In the genomic region with DNA sequence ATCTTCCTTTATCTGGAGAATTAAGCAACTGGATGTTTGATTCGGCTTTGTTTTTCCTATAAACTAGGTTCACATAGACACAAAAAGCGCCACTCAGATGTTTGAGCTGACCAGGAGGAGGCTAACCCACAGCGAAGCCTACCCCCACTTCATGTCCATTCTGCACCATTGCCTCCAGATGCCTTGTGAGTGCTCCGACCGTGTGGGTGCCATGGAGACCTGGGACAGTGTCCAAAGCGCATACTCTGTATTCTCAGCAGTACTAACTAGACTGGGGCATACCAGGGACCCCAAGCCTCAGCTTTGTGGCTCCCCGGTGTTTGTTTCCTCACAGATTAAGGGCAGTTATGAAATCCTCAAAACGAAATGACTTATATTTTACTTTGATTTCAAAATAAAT, we compare ENCODE assay signal across 17 mouse cellular contexts.
DNase-seq lines count a peak whose midpoint lies in the region; ATAC-seq and TF ChIP-seq lines count a peak whose summit lies in the region.
"Had no signal": no experiment of that assay in that cellular context is flagged by ENCODE, and none has a peak within 500 bp of the region (broad histone marks: within the 10 kb centered on the region; RNA-seq: fewer than 3 reads in every experiment).

No protein-coding gene starts in this region.

- no peak overlapping the region for H3K27ac ChIP-seq in forebrain, embryonic 13.5 days
- H3K27ac ChIP-seq in forebrain, embryonic 12.5 days = no peak overlapping the region
- H3K27ac ChIP-seq in layer of hippocampus, adult 2 months = peak overlapping the region; percentile 69
- no peak overlapping the region for H3K27ac ChIP-seq in hindbrain, embryonic 14.5 days
- H3K27ac ChIP-seq in neural tube, embryonic 15.5 days (replicated peaks) = no peak overlapping the region
- H3K27ac ChIP-seq: embryonic facial prominence, embryonic 10.5 days; heart, embryonic 10.5 days; limb, embryonic 10.5 days; lung, embryonic 15.5 days had no signal

- peaks cover 79% of the 10 kb centered on the region for H3K36me3 ChIP-seq in forebrain, embryonic 13.5 days (ENCODE audit: poor library complexity, severe bottlenecking)
- peaks cover 61% of the 10 kb centered on the region for H3K36me3 ChIP-seq in forebrain, embryonic 12.5 days (replicated peaks)
- peaks cover 82% of the 10 kb centered on the region for H3K36me3 ChIP-seq in hindbrain, embryonic 14.5 days (replicated peaks; ENCODE audit: control insufficient read depth, insufficient read depth)
- peaks cover 63% of the 10 kb centered on the region for H3K36me3 ChIP-seq in neural tube, embryonic 15.5 days

- ATAC-seq in forebrain, embryonic 13.5 days = peak; percentile 82
- ATAC-seq in forebrain, embryonic 12.5 days (ENCODE audit: low FRiP score) = no peak
- ATAC-seq in hindbrain, embryonic 14.5 days (ENCODE audit: low FRiP score) = peak; percentile 86
- ATAC-seq in neural tube, embryonic 15.5 days (ENCODE audit: low FRiP score) = peak; percentile 63; the same call in 1 of the 2 replicates

- no peaks in the 10 kb centered on the region for H3K4me1 ChIP-seq in forebrain, embryonic 13.5 days
- H3K4me1 ChIP-seq in forebrain, embryonic 12.5 days = no peaks in the 10 kb centered on the region
- no peaks in the 10 kb centered on the region for H3K4me1 ChIP-seq in hindbrain, embryonic 14.5 days (replicated peaks; ENCODE audit: control insufficient read depth, insufficient read depth, low read length)
- H3K4me1 ChIP-seq in neural tube, embryonic 15.5 days = no peaks in the 10 kb centered on the region
- H3K4me1 ChIP-seq: embryonic facial prominence, embryonic 10.5 days; limb, embryonic 10.5 days had no signal

- H3K4me2 ChIP-seq in forebrain, embryonic 13.5 days = no peak overlapping the region
- no peak overlapping the region for H3K4me2 ChIP-seq in forebrain, embryonic 12.5 days
- no peak overlapping the region for H3K4me2 ChIP-seq in hindbrain, embryonic 14.5 days (replicated peaks)
- H3K4me2 ChIP-seq in neural tube, embryonic 15.5 days = no peak overlapping the region
- H3K4me2 ChIP-seq: liver, embryonic 11.5 days; lung, embryonic 15.5 days had no signal

- no peak for TF ChIP-seq CTCF in layer of hippocampus, adult 2 months (conservative IDR thresholded peaks at IDR 0.05)

- H3K4me3 ChIP-seq in forebrain, embryonic 13.5 days = no peak overlapping the region
- no peak overlapping the region for H3K4me3 ChIP-seq in forebrain, embryonic 12.5 days (replicated peaks)
- no peak overlapping the region for H3K4me3 ChIP-seq in layer of hippocampus, adult 2 months
- H3K4me3 ChIP-seq in hindbrain, embryonic 14.5 days (replicated peaks; ENCODE audit: low read length) = no peak overlapping the region
- H3K4me3 ChIP-seq in neural tube, embryonic 15.5 days (replicated peaks) = no peak overlapping the region
- H3K4me3 ChIP-seq: embryonic facial prominence, embryonic 10.5 days; heart, embryonic 10.5 days; limb, embryonic 10.5 days; lung, embryonic 15.5 days had no signal

- H3K9me3 ChIP-seq in forebrain, embryonic 13.5 days (replicated peaks) = no peaks in the 10 kb centered on the region
- H3K9me3 ChIP-seq in forebrain, embryonic 12.5 days = no peaks in the 10 kb centered on the region
- no peaks in the 10 kb centered on the region for H3K9me3 ChIP-seq in hindbrain, embryonic 14.5 days (ENCODE audit: control insufficient read depth, low read length)
- H3K9me3 ChIP-seq in neural tube, embryonic 15.5 days (replicated peaks) = no peaks in the 10 kb centered on the region
- H3K9me3 ChIP-seq: embryonic facial prominence, embryonic 10.5 days; heart, embryonic 10.5 days; limb, embryonic 10.5 days; lung, embryonic 15.5 days had no signal

- 78% methylated on average over 8 of the region's 8 CpGs for WGBS in forebrain, embryonic 13.5 days
- WGBS in forebrain, embryonic 12.5 days = 89% methylated on average over 8 of the region's 8 CpGs
- 73% methylated on average over 8 of the region's 8 CpGs for WGBS in hindbrain, embryonic 14.5 days
- 75% methylated on average over 8 of the region's 8 CpGs for WGBS in neural tube, embryonic 15.5 days

- no peaks in the 10 kb centered on the region for H3K27me3 ChIP-seq in forebrain, embryonic 13.5 days
- H3K27me3 ChIP-seq in forebrain, embryonic 12.5 days = no peaks in the 10 kb centered on the region
- no peaks in the 10 kb centered on the region for H3K27me3 ChIP-seq in hindbrain, embryonic 14.5 days (ENCODE audit: control insufficient read depth, insufficient read depth, low read length)
- H3K27me3 ChIP-seq in neural tube, embryonic 15.5 days (replicated peaks) = no peaks in the 10 kb centered on the region
- H3K27me3 ChIP-seq: CH12.LX; lung, embryonic 15.5 days had no signal

- no peak for DNase-seq in layer of hippocampus, adult 2 months (ENCODE audit: low spot score in 2 of 2)
- DNase-seq in layer of hippocampus, postnatal 25 days (ENCODE audit: extremely low spot score in 1 of 2, low spot score in 1 of 2) = no peak
- no peak for DNase-seq in hindbrain, embryonic 14.5 days (ENCODE audit: low spot score)
- DNase-seq in heart, postnatal 4 days = no peak
- DNase-seq in kidney, postnatal 36 days = no peak
- DNase-seq: adrenal gland, adult 2 months; gastrocnemius, postnatal 14 days; kidney, adult 9 months had no signal

- no peak overlapping the region for H3K9ac ChIP-seq in forebrain, embryonic 13.5 days
- H3K9ac ChIP-seq in forebrain, embryonic 12.5 days = no peak overlapping the region
- H3K9ac ChIP-seq in hindbrain, embryonic 14.5 days = no peak overlapping the region
- no peak overlapping the region for H3K9ac ChIP-seq in neural tube, embryonic 15.5 days (replicated peaks)
- H3K9ac ChIP-seq: lung, embryonic 15.5 days had no signal
